Mouse (Mus musculus) lung, postnatal 36 days (tissue): Measurements from ENCODE around the gene Klf6.

Experiments
- DNase-seq: peaks from one replicate; pipeline ENCODE4 v3.0.0; 2022; ENCODE audit warnings: mixed read lengths

The Klf6 gene

DNA sequence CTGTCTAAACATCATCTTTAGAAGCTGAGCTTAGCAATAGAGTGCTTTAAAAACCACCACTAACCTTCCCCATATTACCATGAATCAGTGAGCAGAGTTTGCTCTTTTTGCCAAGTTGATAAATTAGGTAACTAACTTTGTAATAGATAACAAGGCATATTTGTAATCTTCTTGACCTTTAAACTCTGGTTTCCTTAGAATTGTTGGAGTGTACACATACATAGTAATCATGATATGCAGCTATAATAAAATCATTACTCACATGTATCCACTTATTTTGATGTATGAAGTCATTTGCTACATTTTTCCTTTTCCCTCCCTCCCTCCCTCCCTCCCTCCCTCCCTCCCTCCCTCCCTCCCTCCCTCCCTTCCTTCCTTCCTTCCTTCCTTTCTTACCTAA lies 56.1 kb downstream of the Klf6 start:
- DNase-seq: no peak

DNA sequence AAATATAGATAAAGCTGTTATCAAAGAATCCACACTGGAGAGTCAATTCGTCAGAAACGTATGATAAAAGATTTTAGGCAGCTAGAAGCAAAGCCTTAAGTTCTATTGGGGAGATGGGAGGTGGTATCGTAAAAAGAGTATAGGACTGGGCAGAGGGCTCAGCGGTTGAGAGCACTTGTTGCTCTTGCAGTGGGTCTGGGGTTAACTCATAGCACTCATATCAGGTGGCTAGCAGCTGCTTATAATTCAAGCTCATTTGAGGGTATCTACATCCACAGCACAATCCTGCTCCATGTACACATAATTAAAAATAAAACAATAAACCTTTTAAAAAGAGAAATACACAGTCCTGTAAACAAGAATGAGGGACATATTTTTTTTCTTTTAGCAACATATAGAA lies 58.7 kb downstream of the Klf6 start:
- DNase-seq: no peak
